Mouse (Mus musculus) heart, adult 18-20 months (tissue): Measurements from ENCODE around the gene Ybx2. TPM values are rescaled to one million over a fixed set of nuclear protein-coding genes. Genes with fewer than 3 reads are reported as not detected.

Experiments
- microRNA-seq, 2 experiments: library from miRNA; unstranded; fragments of <30 nt; microRNA quantifications; one replicate each; pipeline ENCODE4 v1.2.0; 2022
- total RNA-seq, 2 experiments: library from RNA; stranded (reverse); gene quantifications; 2 replicates each; pipeline ENCODE4 v1.2.3; 2021

Ybx2 gene
- total RNA-seq, 2 experiments from 2014 or later, result 14.6 to 23.1 TPM

Small RNA genes lying within 50 kb of the gene (microRNA-seq; reads per million reads assigned to microRNA genes)
- gene Gm44349, result 0 to 0.76 reads per million in 2 experiments

Other genes starting within 250 kb of the Ybx2 start
- gene Tnfsf12, start 239.9 kb upstream of the Ybx2 start, total RNA-seq, result 10 to 100 TPM; 16.9 to 17.1 TPM
- gene Tnfsfm13, start 239.7 kb upstream of the Ybx2 start, total RNA-seq, result 1 to 10 TPM; 2.5 to 4.1 TPM
- 10 to 100 TPM; 27.4 to 33.4 TPM for gene Polr2a, start 177.2 kb upstream of the Ybx2 start, total RNA-seq
- not detected for gene Slc35g3, start 173.8 kb upstream of the Ybx2 start, total RNA-seq
- 10 to 100 TPM; 41.7 to 44.7 TPM for gene Zbtb4, start 169.9 kb upstream of the Ybx2 start, total RNA-seq
- gene Chrnb1, start 139.9 kb upstream of the Ybx2 start, total RNA-seq, result 1 to 10 TPM; 2.0 to 4.6 TPM
- 1 to 10 TPM; 2.6 to 3.0 TPM for gene Fgf11, start 133.9 kb upstream of the Ybx2 start, total RNA-seq
- under 1 TPM; 0.17 to 0.49 TPM for gene Tmem102, start 130.2 kb upstream of the Ybx2 start, total RNA-seq
- gene Gm39566, start 120.5 kb upstream of the Ybx2 start, total RNA-seq, result not detected
- not detected for gene Spem2, start 117.3 kb upstream of the Ybx2 start, total RNA-seq
- not detected for gene Spem1, start 113.6 kb upstream of the Ybx2 start, total RNA-seq
- gene Nlgn2, start 98.0 kb upstream of the Ybx2 start, total RNA-seq, result 1 to 10 TPM; 3.3 to 3.9 TPM
- gene Tmem256, start 97.3 kb upstream of the Ybx2 start, total RNA-seq, result 100 to 1,000 TPM; 232 to 246 TPM
- gene Plscr3, start 89.4 kb upstream of the Ybx2 start, total RNA-seq, result 10 to 100 TPM; 19.6 to 21.4 TPM
- gene Tnk1, start 77.1 kb upstream of the Ybx2 start, total RNA-seq, result not detected
- not detected for gene Tmem95, start 57.8 kb upstream of the Ybx2 start, total RNA-seq
- gene Kctd11, start 54.4 kb upstream of the Ybx2 start, total RNA-seq, result 1 to 10 TPM; 2.0 to 2.5 TPM
- gene Acap1, start 40.3 kb upstream of the Ybx2 start, total RNA-seq, result 1 to 10 TPM in 1 of 2 experiments, under 1 TPM in 1; 0.72 to 4.4 TPM
- gene 2810408A11Rik, start 34.8 kb upstream of the Ybx2 start, total RNA-seq, result under 1 TPM in 1 of 2 experiments, not detected in 1; 0.41 TPM
- gene Neurl4, start 34.7 kb upstream of the Ybx2 start, total RNA-seq, result 10 to 100 TPM; 42.1 to 48.0 TPM
- 10 to 100 TPM; 26.2 to 27.5 TPM for gene Gps2, start 21.9 kb upstream of the Ybx2 start, total RNA-seq
- gene Eif5a, start 13.8 kb upstream of the Ybx2 start, total RNA-seq, result 100 to 1,000 TPM; 415 to 425 TPM
- 100 to 1,000 TPM; 402 to 439 TPM for gene Slc2a4, start 12.4 kb downstream of the Ybx2 start, total RNA-seq
- gene Cldn7, start 29.0 kb downstream of the Ybx2 start, total RNA-seq, result 1 to 10 TPM in 1 of 2 experiments, not detected in 1; 1.3 TPM
- 100 to 1,000 TPM; 130 to 144 TPM for gene Ctdnep1, start 45.4 kb downstream of the Ybx2 start, total RNA-seq
- 10 to 100 TPM; 46.2 to 53.1 TPM for gene Elp5, start 46.7 kb downstream of the Ybx2 start, total RNA-seq
- gene Gabarap, start 55.3 kb downstream of the Ybx2 start, total RNA-seq, result 100 to 1,000 TPM; 285 to 320 TPM
- 10 to 100 TPM; 18.4 to 19.7 TPM for gene Phf23, start 60.0 kb downstream of the Ybx2 start, total RNA-seq
- gene Dvl2, start 64.8 kb downstream of the Ybx2 start, total RNA-seq, result 1 to 10 TPM; 3.4 to 4.8 TPM
- 1,000 to 10,000 TPM; 1,326 to 1,372 TPM for gene Acadvl, start 79.6 kb downstream of the Ybx2 start, total RNA-seq
- gene Dlg4, start 81.1 kb downstream of the Ybx2 start, total RNA-seq, result 1 to 10 TPM; 5.9 to 6.8 TPM
- gene Asgr1, start 118.3 kb downstream of the Ybx2 start, total RNA-seq, result not detected
- under 1 TPM in 1 of 2 experiments, not detected in 1; 0.21 TPM for gene Asgr2, start 156.8 kb downstream of the Ybx2 start, total RNA-seq
- 1 to 10 TPM; 3.5 to 5.1 TPM for gene Mgl2, start 194.5 kb downstream of the Ybx2 start, total RNA-seq
- gene Clec10a, start 220.4 kb downstream of the Ybx2 start, total RNA-seq, result 1 to 10 TPM; 3.1 to 3.5 TPM